Mouse (Mus musculus) brain, embryonic 14.5 days (tissue): ENCODE results near the gene Banf1.

ENCODE experiments used
- CTCF ChIP-seq: fragments of 200-500 bp; IDR thresholded peaks from 2 replicates; pipeline ENCODE4 v1.5.1; 2012; ENCODE audit warnings: inconsistent platforms, mild to moderate bottlenecking, moderate library complexity, borderline replicate concordance; ENCODE audit not compliant: insufficient read depth, insufficient read length; ENCODE audit errors: extremely low read depth
- POLR2A ChIP-seq: fragments of 200-500 bp; IDR thresholded peaks from 2 replicates; pipeline ENCODE4 v1.6.1; 2012; ENCODE audit warnings: mild to moderate bottlenecking, inconsistent platforms, borderline replicate concordance; ENCODE audit not compliant: poor library complexity, insufficient read depth, insufficient read length, severe bottlenecking; ENCODE audit errors: extremely low read depth

GRCm38 (mm10) chr19:5370932-5371331 lies 4.0 kb upstream of the Banf1 start:
- no peak for TF ChIP-seq POLR2A
- TF ChIP-seq CTCF: no peak
